ENCODE assay signal across 18 mouse cellular contexts in genomic region chr1:73160199-73160598, GRCm38 (mm10).
"Had no signal": no experiment of that assay in that cellular context is flagged by ENCODE, and none has a peak within 500 bp of the region (broad histone marks: within the 10 kb centered on the region; RNA-seq: fewer than 3 reads in every experiment).

No protein-coding gene starts in this region.

- H3K36me3 ChIP-seq: liver, embryonic 12.5 days; midbrain, embryonic 10.5 days; midbrain, embryonic 13.5 days; neural tube, embryonic 13.5 days; neural tube, embryonic 15.5 days had no signal

- H3K9me3 ChIP-seq: liver, embryonic 12.5 days; midbrain, embryonic 10.5 days; midbrain, embryonic 13.5 days; neural tube, embryonic 13.5 days; neural tube, embryonic 15.5 days had no signal

- H3K27me3 ChIP-seq: liver, embryonic 12.5 days; neural tube, embryonic 13.5 days; neural tube, embryonic 15.5 days had no signal

- H3K4me2 ChIP-seq: liver, embryonic 12.5 days; lung, embryonic 14.5 days; midbrain, embryonic 13.5 days; neural tube, embryonic 13.5 days; neural tube, embryonic 15.5 days had no signal

- H3K4me1 ChIP-seq: liver, embryonic 12.5 days; midbrain, embryonic 13.5 days; neural tube, embryonic 13.5 days; neural tube, embryonic 15.5 days had no signal

- H3K4me3 ChIP-seq: liver, embryonic 12.5 days; midbrain, embryonic 10.5 days; midbrain, embryonic 13.5 days; myocyte; neural tube, embryonic 13.5 days; neural tube, embryonic 15.5 days had no signal

- H3K27ac ChIP-seq: liver, embryonic 12.5 days; liver, embryonic 14.5 days; midbrain, embryonic 10.5 days; midbrain, embryonic 13.5 days; neural tube, embryonic 13.5 days; neural tube, embryonic 15.5 days had no signal

- DNase-seq: lung, adult 18-20 months; retina, postnatal 1 day; right cerebral cortex, adult 18-20 months; right cerebral cortex, postnatal 25 days; right cerebral cortex, postnatal 4 days; spleen, adult 18-20 months; thymus, adult 2 months; thymus, postnatal 25 days; thymus, postnatal 4 days had no signal

- H3K9ac ChIP-seq: liver, embryonic 12.5 days; liver, embryonic 14.5 days; lung, embryonic 14.5 days; midbrain, embryonic 13.5 days; neural tube, embryonic 13.5 days; neural tube, embryonic 15.5 days had no signal

- ATAC-seq: liver, embryonic 12.5 days; midbrain, embryonic 13.5 days; midbrain, embryonic 16.5 days had no signal
